Mouse (Mus musculus) kidney, postnatal 14 days (tissue): ENCODE measurements around the gene Capn2.

Experiments
- DNase-seq: peaks from one replicate; pipeline ENCODE4 v3.0.0; 2022; ENCODE audit warnings: mixed read lengths

The Capn2 gene

DNA sequence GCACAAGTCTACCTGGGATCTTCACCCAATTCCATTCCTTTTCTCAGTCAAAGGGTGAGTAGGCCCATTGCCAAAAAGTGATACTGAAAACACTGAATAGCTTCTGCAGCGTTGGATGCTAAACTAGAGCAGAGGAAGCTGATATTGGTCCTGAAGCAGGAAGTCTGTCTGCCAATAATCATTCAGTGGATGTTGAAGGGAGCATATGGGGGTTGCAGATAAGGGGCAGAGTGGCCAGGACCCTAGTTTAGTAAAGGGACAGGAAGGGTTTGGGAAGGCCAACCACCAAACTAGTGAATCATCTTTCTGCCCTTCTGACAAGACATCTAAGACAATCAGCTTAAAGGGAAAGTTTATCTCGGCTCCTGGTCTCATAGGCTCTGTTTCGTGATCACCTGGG lies 6.3 kb upstream of the Capn2 start:
- no peak for DNase-seq

- no peak for DNase-seq
Measured at GRCm38 (mm10) chr1:182522961-182523360, 5.6 kb upstream of the Capn2 start.

- DNase-seq = no peak
Measured at GRCm38 (mm10) chr1:182520938-182521500, 3.6 kb upstream of the Capn2 start.

GRCm38 (mm10) chr1:182520091-182520937 lies 2.9 kb upstream of the Capn2 start:
- peak; percentile 49 for DNase-seq

- DNase-seq = no peak
Measured at GRCm38 (mm10) chr1:182519341-182519740, 1.9 kb upstream of the Capn2 start.

GRCm38 (mm10) chr1:182518811-182519210 lies 1.4 kb upstream of the Capn2 start:
- no peak for DNase-seq

- DNase-seq = no peak
Measured at GRCm38 (mm10) chr1:182518143-182518680, 804 bp upstream of the Capn2 start.

GRCm38 (mm10) chr1:182517677-182518011 lies 236 bp upstream of the Capn2 start:
- no peak for DNase-seq

- DNase-seq = no peak
Measured at GRCm38 (mm10) chr1:182514803-182515590, 2.4 kb downstream of the Capn2 start.

GRCm38 (mm10) chr1:182513714-182514113 lies 3.7 kb downstream of the Capn2 start:
- DNase-seq = no peak

- no peak for DNase-seq
Measured at GRCm38 (mm10) chr1:182512901-182513410, 4.5 kb downstream of the Capn2 start.

- no peak for DNase-seq
Measured at GRCm38 (mm10) chr1:182511778-182512177, 5.6 kb downstream of the Capn2 start.

DNA sequence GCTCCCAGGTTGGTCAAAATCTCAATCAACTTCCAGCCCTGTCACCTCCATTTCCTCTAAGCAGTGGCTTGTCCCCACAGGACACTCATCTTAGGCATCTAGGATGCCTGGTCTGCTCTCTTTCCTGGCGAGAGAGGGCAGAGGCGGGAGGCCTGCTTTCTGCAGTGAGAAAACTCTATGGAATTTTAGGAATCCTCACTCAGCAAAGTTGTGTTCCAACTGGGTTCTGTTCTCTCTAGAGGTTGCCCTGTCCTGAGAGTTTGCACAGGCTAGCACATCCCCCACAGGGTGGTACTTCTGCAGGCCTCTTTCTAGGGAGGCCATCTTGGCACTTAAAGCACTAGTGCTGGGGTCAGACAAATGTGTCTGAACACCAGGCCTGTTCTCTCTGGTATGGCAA lies 6.3 kb downstream of the Capn2 start:
- no peak for DNase-seq

GRCm38 (mm10) chr1:182509110-182509797 lies 8.2 kb downstream of the Capn2 start:
- no peak for DNase-seq

GRCm38 (mm10) chr1:182506229-182506986 lies 11.0 kb downstream of the Capn2 start:
- peak; percentile 79 for DNase-seq

- no peak for DNase-seq
Measured at GRCm38 (mm10) chr1:182505291-182505690, 12.1 kb downstream of the Capn2 start.

DNA sequence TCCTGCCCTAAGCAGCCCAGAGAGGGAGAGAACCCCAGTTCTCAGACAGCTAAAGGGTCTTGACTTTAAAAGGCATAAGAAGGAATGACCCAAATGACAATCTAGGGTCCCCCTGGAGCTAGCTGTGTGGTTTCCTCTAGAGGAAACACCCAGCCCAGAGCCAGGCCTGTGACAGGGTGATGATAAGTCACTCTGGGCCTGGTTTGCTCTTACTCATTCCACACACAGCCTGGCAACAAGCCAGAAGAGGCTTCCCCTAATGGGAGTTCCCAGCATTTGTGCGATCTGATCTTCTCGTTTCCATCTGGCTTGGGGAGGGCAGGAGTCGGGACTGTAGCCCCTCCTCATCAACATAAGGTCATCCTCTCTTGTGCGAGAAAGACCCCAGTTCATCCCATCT lies 13.2 kb downstream of the Capn2 start:
- peak; percentile 84 for DNase-seq

GRCm38 (mm10) chr1:182503206-182503900 lies 14.1 kb downstream of the Capn2 start:
- DNase-seq = no peak

DNA sequence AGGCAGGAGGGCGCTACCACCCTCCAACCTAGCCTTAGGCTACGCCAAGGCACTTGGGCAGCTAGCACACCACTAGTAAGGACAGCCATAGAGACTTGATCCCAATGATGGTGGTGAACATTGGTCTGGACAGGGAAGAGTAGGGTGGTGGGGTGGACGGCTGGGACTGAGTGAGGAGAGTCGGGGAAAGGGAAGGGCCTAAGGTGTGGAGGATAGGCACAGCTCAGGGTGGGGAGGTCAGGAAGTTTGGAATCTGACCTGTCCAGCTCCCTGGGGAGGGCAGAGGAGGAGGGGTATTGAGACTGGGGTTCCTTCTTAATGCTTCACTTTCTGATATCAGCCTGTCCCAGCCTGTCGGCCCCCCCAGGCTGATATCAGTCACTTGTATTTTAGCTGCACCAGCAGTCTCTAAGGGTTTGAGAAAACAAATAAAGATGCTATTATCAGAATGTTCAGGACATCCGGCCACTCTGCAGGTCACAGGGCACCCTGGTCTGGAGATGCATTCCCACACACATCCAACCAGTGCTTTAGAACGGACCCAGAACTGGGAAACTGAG lies 14.8 kb downstream of the Capn2 start:
- DNase-seq = no peak

GRCm38 (mm10) chr1:182501815-182502405 lies 15.5 kb downstream of the Capn2 start:
- DNase-seq = no peak
